Mouse (Mus musculus) ES-E14 (cell line): ENCODE measurements around the gene Tm9sf2. TPM values are rescaled to one million over a fixed set of nuclear protein-coding genes. Genes with fewer than 3 reads are reported as not detected.

Experiments
- DNase-seq: peaks from one replicate; pipeline ENCODE4 v3.0.0-alpha.2; 2013; ENCODE audit warnings: low read depth, low spot score
- H3K27ac ChIP-seq: 2 replicates; pipeline ENCODE4 v1.5.1; 2012; ENCODE audit warnings: low read depth, mild to moderate bottlenecking, low read length, moderate library complexity, mixed read lengths; ENCODE audit not compliant: poor library complexity, insufficient read depth, severe bottlenecking
- H3K36me3 ChIP-seq: 2 replicates; pipeline ENCODE4 v1.6.1; 2012; ENCODE audit warnings: mild to moderate bottlenecking, low read length, moderate library complexity, mixed read lengths; ENCODE audit not compliant: control insufficient read depth, poor library complexity, insufficient read depth, severe bottlenecking
- H3K4me1 ChIP-seq, 2 experiments: fragments of 150-350 bp in 1 of 2; sonication (generic) in 1 of 2; 2 replicates each; pipeline ENCODE4 v1.6.1; 2012; ENCODE audit warnings: low read length in 2 of 2, mild to moderate bottlenecking in 1 of 2, mixed read lengths in 1 of 2; ENCODE audit not compliant: control insufficient read depth in 2 of 2, insufficient read depth in 2 of 2, poor library complexity in 1 of 2
- H3K4me3 ChIP-seq, 2 experiments: fragments of 150-350 bp in 1 of 2; sonication (generic) in 1 of 2; 2 replicates each; pipeline ENCODE4 v1.5.1; 2012; ENCODE audit warnings: low read length in 2 of 2, low read depth in 1 of 2, mild to moderate bottlenecking in 1 of 2, mixed read lengths in 1 of 2; ENCODE audit not compliant: insufficient read depth in 1 of 2, poor library complexity in 1 of 2, severe bottlenecking in 1 of 2
- H3K9ac ChIP-seq: 2 replicates; pipeline ENCODE4 v1.6.1; 2012; ENCODE audit warnings: low read depth, mild to moderate bottlenecking, low read length, mixed read lengths; ENCODE audit not compliant: poor library complexity, insufficient read depth, severe bottlenecking
- H3K9me3 ChIP-seq: fragments of 150-350 bp; sonication (generic); 2 replicates; pipeline ENCODE4 v1.6.1; 2012; ENCODE audit warnings: low read depth, mild to moderate bottlenecking, low read length; ENCODE audit not compliant: control insufficient read depth, insufficient read depth
- CHD2 ChIP-seq: IDR thresholded peaks from 2 replicates; pipeline ENCODE4 v1.6.1; 2014; ENCODE audit warnings: mild to moderate bottlenecking, low read depth, low read length, inconsistent platforms
- HCFC1 ChIP-seq: IDR thresholded peaks from 2 replicates; pipeline ENCODE4 v1.6.1; 2012; ENCODE audit warnings: low read length, inconsistent platforms, borderline replicate concordance; ENCODE audit not compliant: insufficient read depth
- MAFK ChIP-seq: IDR thresholded peaks from 2 replicates; pipeline ENCODE4 v1.6.1; 2014; ENCODE audit warnings: mild to moderate bottlenecking, low read depth, low read length, inconsistent platforms; ENCODE audit not compliant: insufficient read depth
- ZC3H11A ChIP-seq: IDR thresholded peaks from 2 replicates; pipeline ENCODE4 v1.6.1; 2012; ENCODE audit warnings: low read depth, mild to moderate bottlenecking, inconsistent platforms, low read length, borderline replicate concordance
- ZNF384 ChIP-seq: IDR thresholded peaks from 2 replicates; pipeline ENCODE4 v1.6.1; 2012; ENCODE audit warnings: low read depth, low read length, inconsistent platforms
- in situ Hi-C, 2 experiments: fragments of 600-800 bp; cut with MboI; formaldehyde crosslinking; loops; one replicate each; pipeline ENCODE4 v1.15.1; 2025; ENCODE audit warnings: low sequenced_read_pairs in 2 of 2, inconsistent platforms in 1 of 2; ENCODE audit not compliant: unreplicated experiment in 2 of 2
- total RNA-seq: library from RNA; depleted of rRNA; stranded (reverse); fragments of 300-350 nt; gene quantifications from 2 replicates; pipeline ENCODE4 v1.2.3, GENCODE M21; 2012

Tm9sf2 gene
- total RNA-seq, 1 experiment, result 84.1 TPM

- Histone ChIP-seq H3K4me1 (peaks cover 0 to 2% of the 10 kb centered on the region in 2 experiments; a peak in 1 of 4 replicates), H3K36me3 (no peaks in the 10 kb centered on the region), H3K27ac (no peak overlapping the region), H3K9me3 (no peaks in the 10 kb centered on the region), H3K9ac (no peak overlapping the region), H3K4me3 (no peak overlapping the region)
- in situ Hi-C loops, result no loop called here
- DNase-seq, result peak; percentile 57
- TF ChIP-seq ZNF384 (no peak), ZC3H11A (peak; percentile 70; the same call in 1 of the 2 replicates), MAFK (no peak), HCFC1 (no peak), CHD2 (no peak)
These were observed 84.2 kb downstream of the Tm9sf2 start for GRCm38 (mm10) chr14:122190941-122191510.

GRCm38 (mm10) chr14:122194630-122195029, 87.8 kb downstream of the Tm9sf2 start:
- H3K9me3 ChIP-seq, result no peaks in the 10 kb centered on the region
- H3K9ac ChIP-seq, result no peak overlapping the region
- peaks cover 0 to 4% of the 10 kb centered on the region in 2 experiments; a peak in 1 of 4 replicates for H3K4me1 ChIP-seq
- H3K27ac ChIP-seq, result no peak overlapping the region
- H3K4me3 ChIP-seq, result no peak overlapping the region
- no peak for TF ChIP-seq MAFK
- no peak for TF ChIP-seq HCFC1
- no peak for TF ChIP-seq ZC3H11A
- TF ChIP-seq ZNF384, result no peak
- TF ChIP-seq CHD2, result no peak
- no peak for DNase-seq
- no peaks in the 10 kb centered on the region for H3K36me3 ChIP-seq
- in situ Hi-C loops, result no loop called here

- no peak overlapping the region for H3K4me3 ChIP-seq
- in situ Hi-C loops, result no loop called here
- peaks cover 0 to 2% of the 10 kb centered on the region in 2 experiments; a peak in 1 of 4 replicates for H3K4me1 ChIP-seq
- DNase-seq, result no peak
- no peaks in the 10 kb centered on the region for H3K36me3 ChIP-seq
- TF ChIP-seq ZC3H11A (no peak), ZNF384 (no peak), CHD2 (no peak)
- H3K9me3 ChIP-seq, result no peaks in the 10 kb centered on the region
- no peak overlapping the region for H3K27ac ChIP-seq
- no peak overlapping the region for H3K9ac ChIP-seq
These were observed 90.0 kb downstream of the Tm9sf2 start for GRCm38 (mm10) chr14:122196851-122197250.

GRCm38 (mm10) chr14:122200247-122200885, 93.5 kb downstream of the Tm9sf2 start:
- no peak overlapping the region for H3K27ac ChIP-seq
- TF ChIP-seq HCFC1 (no peak), ZC3H11A (no peak), ZNF384 (no peak), MAFK (no peak), CHD2 (no peak)

More at GRCm38 (mm10) chr14:122200247-122200885, 93.5 kb downstream of the Tm9sf2 start:
- no peak overlapping the region for H3K4me3 ChIP-seq
- no peak overlapping the region for H3K9ac ChIP-seq
- in situ Hi-C loops, result loop anchor here in 1 of 2 experiments (25.0 kb wide), 1 partner anchor 687 kb away; no protein-coding TSS in a partner anchor
- H3K9me3 ChIP-seq, result no peaks in the 10 kb centered on the region
- H3K4me1 ChIP-seq, result peaks cover 0 to 4% of the 10 kb centered on the region in 2 experiments; a peak in 1 of 4 replicates
- peaks cover 1% of the 10 kb centered on the region; the same call in 1 of the 2 replicates for H3K36me3 ChIP-seq
- DNase-seq, result no peak
